ENCODE assay signal across 18 mouse cellular contexts in genomic region chr4:151160932-151161331, GRCm38 (mm10).
DNase-seq lines count a peak whose midpoint lies in the region; ATAC-seq and TF ChIP-seq lines count a peak whose summit lies in the region.
"Had no signal": no experiment of that assay in that cellular context is flagged by ENCODE, and none has a peak within 500 bp of the region (broad histone marks: within the 10 kb centered on the region; RNA-seq: fewer than 3 reads in every experiment).

No protein-coding gene starts in this region.

- H3K27me3 ChIP-seq in midbrain, postnatal 0 days (ENCODE audit: insufficient read depth, low read length) = peaks cover 6% of the 10 kb centered on the region; the same call in 1 of the 2 replicates
- peaks cover 36% of the 10 kb centered on the region for H3K27me3 ChIP-seq in midbrain, embryonic 15.5 days (replicated peaks)

- intact Hi-C loops in heart, postnatal 25 days (cut with DNase I) = no loop called here

- no peak overlapping the region for H3K4me3 ChIP-seq in layer of hippocampus, adult 2 months
- H3K4me3 ChIP-seq in midbrain, postnatal 0 days (ENCODE audit: low read depth, low read length) = no peak overlapping the region
- no peak overlapping the region for H3K4me3 ChIP-seq in midbrain, embryonic 15.5 days
- H3K4me3 ChIP-seq: embryonic facial prominence, embryonic 10.5 days; forebrain, embryonic 13.5 days; heart, embryonic 15.5 days; hindbrain, embryonic 15.5 days had no signal

- no peak overlapping the region for H3K9ac ChIP-seq in midbrain, postnatal 0 days (replicated peaks; ENCODE audit: low read length, poor library complexity, severe bottlenecking)
- no peak overlapping the region for H3K9ac ChIP-seq in midbrain, embryonic 15.5 days
- H3K9ac ChIP-seq: forebrain, embryonic 13.5 days; forebrain, postnatal 0 days; heart, embryonic 15.5 days; hindbrain, embryonic 15.5 days had no signal

- 70% methylated on average over 4 of the region's 4 CpGs for WGBS in midbrain, postnatal 0 days
- WGBS in midbrain, embryonic 15.5 days = 74% methylated on average over 4 of the region's 4 CpGs

- DNase-seq in cerebellum, postnatal 10 days = peak; percentile 52 to 66
- DNase-seq in cerebellum, postnatal 4 days (ENCODE audit: low spot score in 2 of 2) = no peak
- no peak for DNase-seq in layer of hippocampus, adult 2 months (ENCODE audit: low spot score in 2 of 2)
- DNase-seq in layer of hippocampus, adult 18-20 months (ENCODE audit: low spot score in 2 of 2) = no peak
- peak; percentile 49 for DNase-seq in midbrain, postnatal 0 days (ENCODE audit: low spot score)
- no peak for DNase-seq in heart, postnatal 25 days (ENCODE audit: low spot score)
- DNase-seq: adrenal gland, postnatal 10 days; forebrain, postnatal 0 days; gastrocnemius, postnatal 36 days; heart, adult 11 months; heart, postnatal 14 days had no signal

- no peak for ATAC-seq in midbrain, postnatal 0 days (ENCODE audit: low FRiP score)
- no peak for ATAC-seq in midbrain, embryonic 15.5 days (replicated peaks)
- ATAC-seq: forebrain, embryonic 13.5 days; inflammation-experienced regulatory T-cells, adult 6 months had no signal

- H3K4me1 ChIP-seq in midbrain, postnatal 0 days (ENCODE audit: insufficient read depth, low read length) = peaks cover 3% of the 10 kb centered on the region
- H3K4me1 ChIP-seq in midbrain, embryonic 15.5 days = peaks cover 12% of the 10 kb centered on the region
- H3K4me1 ChIP-seq: embryonic facial prominence, embryonic 10.5 days had no signal

- TF ChIP-seq CTCF in layer of hippocampus, adult 2 months (conservative IDR thresholded peaks at IDR 0.05) = peak; percentile 46; the same call in 1 of the 2 replicates
- TF ChIP-seq CTCF in midbrain, postnatal 0 days (IDR thresholded peaks at IDR 0.05) = no peak

- no peak overlapping the region for H3K27ac ChIP-seq in layer of hippocampus, adult 2 months
- H3K27ac ChIP-seq in midbrain, postnatal 0 days (ENCODE audit: low read depth, low read length) = no peak overlapping the region
- H3K27ac ChIP-seq in midbrain, embryonic 15.5 days = no peak overlapping the region
- H3K27ac ChIP-seq: embryonic facial prominence, embryonic 10.5 days; forebrain, embryonic 13.5 days; heart, embryonic 15.5 days; hindbrain, embryonic 15.5 days had no signal

- H3K4me2 ChIP-seq in midbrain, postnatal 0 days (ENCODE audit: low read depth, low read length, poor library complexity, severe bottlenecking) = no peak overlapping the region
- no peak overlapping the region for H3K4me2 ChIP-seq in midbrain, embryonic 15.5 days
- H3K4me2 ChIP-seq: forebrain, embryonic 13.5 days; heart, embryonic 11.5 days; heart, embryonic 15.5 days; hindbrain, embryonic 15.5 days had no signal

- H3K9me3 ChIP-seq in midbrain, postnatal 0 days (ENCODE audit: low read length) = no peaks in the 10 kb centered on the region
- no peaks in the 10 kb centered on the region for H3K9me3 ChIP-seq in midbrain, embryonic 15.5 days
- H3K9me3 ChIP-seq: embryonic facial prominence, embryonic 10.5 days; forebrain, embryonic 13.5 days; heart, embryonic 15.5 days; hindbrain, embryonic 15.5 days had no signal

- H3K36me3 ChIP-seq in midbrain, postnatal 0 days (ENCODE audit: insufficient read depth, low read length) = no peaks in the 10 kb centered on the region
- H3K36me3 ChIP-seq in midbrain, embryonic 15.5 days (replicated peaks) = no peaks in the 10 kb centered on the region
- H3K36me3 ChIP-seq: embryonic facial prominence, embryonic 10.5 days; heart, embryonic 15.5 days; hindbrain, embryonic 15.5 days had no signal

Comparison
In these comparisons a context has a peak if more than half of its experiments do, and no peak if none do; other contexts are left out.
1. DNase-seq: peak in cerebellum, postnatal 10 days (2 of 2) and midbrain, postnatal 0 days (single experiment); none in cerebellum, postnatal 4 days (0 of 2), layer of hippocampus, adult 2 months (0 of 2), layer of hippocampus, adult 18-20 months (0 of 2) and heart, postnatal 25 days (single experiment).